Mouse (Mus musculus) heart, adult 2 months (tissue): ENCODE measurements around the gene Igfbp2. TPM values are rescaled to one million over a fixed set of nuclear protein-coding genes. Genes with fewer than 3 reads are reported as not detected.

Experiments
- DNase-seq, 2 experiments: peaks; one replicate each; pipeline ENCODE4 v3.0.0; 2021
- H3K27ac ChIP-seq: fragments of 200-600 bp; 2 replicates; pipeline ENCODE4 v1.8.1; 2022
- H3K27me3 ChIP-seq: fragments of 200-500 bp; 2 replicates; pipeline ENCODE4 v1.6.1; 2012; ENCODE audit warnings: mild to moderate bottlenecking, low read length, inconsistent platforms, mixed read lengths; ENCODE audit not compliant: control insufficient read depth, insufficient read depth
- H3K36me3 ChIP-seq: fragments of 200-500 bp; 2 replicates; pipeline ENCODE4 v1.6.1; 2012; ENCODE audit warnings: low read length, inconsistent platforms; ENCODE audit not compliant: control insufficient read depth, insufficient read depth
- H3K4me1 ChIP-seq: fragments of 200-500 bp; 2 replicates; pipeline ENCODE4 v1.6.1; 2011; ENCODE audit warnings: low read length; ENCODE audit not compliant: control insufficient read depth, insufficient read depth
- H3K4me3 ChIP-seq: fragments of 200-600 bp; 2 replicates; pipeline ENCODE4 v1.8.1; 2022
- H3K79me2 ChIP-seq: fragments of 200-500 bp; replicated peaks from 2 replicates; pipeline ENCODE4 v1.6.1; 2012; ENCODE audit warnings: mild to moderate bottlenecking, inconsistent platforms, low read length, moderate library complexity, mixed read lengths; ENCODE audit not compliant: control insufficient read depth, insufficient read depth
- H3K9ac ChIP-seq: fragments of 200-500 bp; 2 replicates; pipeline ENCODE4 v1.6.1; 2012; ENCODE audit warnings: low read depth, mild to moderate bottlenecking, control low read depth, inconsistent platforms, low read length, mixed read lengths
- CTCF ChIP-seq: fragments of 200-600 bp; IDR thresholded peaks from 2 replicates; pipeline ENCODE4 v1.8.1; 2022; ENCODE audit warnings: antibody characterized with exemption, mild to moderate bottlenecking, moderate library complexity
- EP300 ChIP-seq: fragments of 200-500 bp; IDR thresholded peaks from 2 replicates; pipeline ENCODE4 v1.6.1; 2011; ENCODE audit warnings: low read depth, low read length, control low read depth; ENCODE audit not compliant: insufficient read depth
- POLR2A ChIP-seq: fragments of 200-500 bp; IDR thresholded peaks from 2 replicates; pipeline ENCODE4 v1.6.1; 2011; ENCODE audit warnings: mild to moderate bottlenecking, low read depth, low read length, control low read depth; ENCODE audit not compliant: insufficient read depth
- WGBS: fragments of 180-500 bp; shearing (Covaris S2); methylation state at CpG from one replicate; pipeline ENCODE4 v1.1.7; 2018; 5-methylcytosine and 5-hydroxymethylcytosine counted together
- intact Hi-C: fragments of 180-260 bp; cut with DNase I; formaldehyde crosslinking; loops from one replicate; pipeline ENCODE4 v1.15.1; 2025
- polyA plus RNA-seq: library from polyadenylated mRNA; depleted of rRNA; stranded (reverse); fragments of >200 nt; gene quantifications from 2 replicates; pipeline ENCODE4 v1.2.3, GENCODE M21; 2012
- total RNA-seq, 2 experiments: library from RNA; stranded (reverse); gene quantifications; 2 replicates each; pipeline ENCODE4 v1.2.3; 2021

The Igfbp2 gene
- total and polyA plus RNA-seq, 3 experiments = 0.30 to 2.6 TPM; not detected in 1

DNA sequence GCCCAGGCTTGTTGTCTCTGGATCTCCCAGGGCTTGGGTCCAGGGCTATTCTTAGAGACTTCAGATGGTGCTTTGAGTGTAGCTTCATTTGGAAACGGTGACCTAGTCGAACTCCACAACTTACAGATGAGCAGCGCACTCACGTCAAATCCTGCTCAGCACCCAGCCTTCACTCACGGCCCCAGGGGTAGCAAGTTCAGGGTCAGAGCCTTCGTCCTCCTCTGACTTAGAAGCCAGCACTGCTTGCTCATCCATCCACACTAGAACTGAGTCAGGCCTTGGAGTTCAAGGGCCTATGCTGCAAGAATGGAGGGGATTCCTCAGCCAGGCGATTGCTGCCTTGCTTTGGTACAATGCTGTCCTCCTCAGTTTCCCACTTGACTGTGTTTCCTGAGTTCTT is 15.5 kb downstream of the Igfbp2 start:
- 66% methylated on average over 7 of the region's 7 CpGs for WGBS
- intact Hi-C loops = no loop called here
- no peak overlapping the region for H3K9ac ChIP-seq
- no peak for DNase-seq
- no peaks in the 10 kb centered on the region for H3K36me3 ChIP-seq
- no peaks in the 10 kb centered on the region; the same call in 1 of the 2 replicates for H3K27me3 ChIP-seq
- TF ChIP-seq CTCF (no peak), POLR2A (no peak), EP300 (no peak)
- no peak overlapping the region for H3K27ac ChIP-seq
- no peaks in the 10 kb centered on the region for H3K79me2 ChIP-seq
- no peak overlapping the region for H3K4me3 ChIP-seq
- H3K4me1 ChIP-seq = no peaks in the 10 kb centered on the region; the same call in 1 of the 2 replicates

GRCm38 (mm10) chr1:72842666-72843459 is 18.6 kb downstream of the Igfbp2 start:
- no peak overlapping the region for H3K27ac ChIP-seq
- DNase-seq = no peak
- no peaks in the 10 kb centered on the region; the same call in 1 of the 2 replicates for H3K4me1 ChIP-seq
- no peaks in the 10 kb centered on the region for H3K79me2 ChIP-seq
- no peaks in the 10 kb centered on the region for H3K27me3 ChIP-seq
- H3K36me3 ChIP-seq = no peaks in the 10 kb centered on the region
- WGBS = 76% methylated on average over 18 of the region's 18 CpGs
- intact Hi-C loops = no loop called here
- H3K4me3 ChIP-seq = no peak overlapping the region
- no peak overlapping the region for H3K9ac ChIP-seq
- TF ChIP-seq EP300 (no peak), POLR2A (no peak), CTCF (no peak)

DNA sequence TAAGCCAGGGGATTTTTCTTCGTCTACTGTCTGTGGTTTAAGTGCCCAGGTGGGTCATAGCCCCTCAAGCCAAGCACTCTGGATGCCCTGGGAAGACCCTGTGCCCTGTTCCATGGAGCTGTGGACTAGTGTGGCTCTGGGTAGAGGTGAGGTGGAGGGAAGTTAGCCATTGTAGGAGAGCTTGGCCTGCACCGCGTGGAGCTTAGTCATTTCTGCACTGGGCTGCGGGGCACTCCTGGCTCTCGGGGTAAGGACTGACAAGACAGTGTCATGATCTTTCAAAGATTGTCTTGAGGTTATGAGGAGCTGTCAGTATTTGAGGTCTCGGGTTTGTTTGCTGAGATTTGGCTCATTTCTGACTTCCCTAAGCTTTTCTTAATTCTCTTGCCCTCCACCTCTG is 20.4 kb downstream of the Igfbp2 start:
- Histone ChIP-seq H3K27me3 (no peaks in the 10 kb centered on the region), H3K4me3 (no peak overlapping the region), H3K9ac (no peak overlapping the region), H3K79me2 (no peaks in the 10 kb centered on the region), H3K36me3 (no peaks in the 10 kb centered on the region), H3K4me1 (no peaks in the 10 kb centered on the region; the same call in 1 of the 2 replicates), H3K27ac (no peak overlapping the region)
- no peak for DNase-seq
- WGBS = 87% methylated on average over 6 of the region's 6 CpGs
- TF ChIP-seq POLR2A = no peak
- TF ChIP-seq EP300 = no peak
- TF ChIP-seq CTCF = no peak
- intact Hi-C loops = no loop called here

DNA sequence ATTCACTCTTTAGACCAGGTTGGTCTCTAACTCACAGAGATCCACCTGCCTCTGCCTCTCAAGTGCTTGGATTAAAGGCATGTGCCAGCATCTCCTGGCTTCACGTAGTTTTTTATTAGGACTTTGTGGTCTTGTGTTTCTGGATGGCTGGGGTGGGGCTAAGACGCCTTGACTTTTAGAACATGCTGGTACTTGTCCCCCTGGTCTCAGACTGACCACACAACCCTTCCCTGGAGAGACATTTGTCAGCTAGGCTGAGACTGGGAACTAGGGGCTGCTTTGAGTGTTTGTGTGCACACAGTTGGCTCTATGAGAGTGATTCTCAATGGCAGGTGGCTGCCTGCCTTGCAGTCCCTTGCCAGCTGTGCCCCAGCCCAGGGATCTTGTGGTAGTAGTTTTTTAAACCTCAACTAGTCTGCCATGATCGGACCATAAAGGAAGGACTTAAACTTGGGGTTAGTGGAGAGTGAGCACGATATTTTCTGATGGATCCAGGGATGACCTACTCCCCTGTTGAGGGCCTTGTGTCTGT is 23.6 kb downstream of the Igfbp2 start:
- no peak overlapping the region for H3K27ac ChIP-seq
- no peaks in the 10 kb centered on the region for H3K4me1 ChIP-seq
- H3K9ac ChIP-seq = no peak overlapping the region
- no peaks in the 10 kb centered on the region for H3K27me3 ChIP-seq
- H3K4me3 ChIP-seq = no peak overlapping the region
- WGBS = 88% methylated on average over 4 of the region's 4 CpGs
- intact Hi-C loops = no loop called here
- TF ChIP-seq EP300 (no peak), CTCF (no peak), POLR2A (no peak)
- no peaks in the 10 kb centered on the region for H3K36me3 ChIP-seq
- no peak for DNase-seq
- no peaks in the 10 kb centered on the region for H3K79me2 ChIP-seq

- no peak overlapping the region for H3K27ac ChIP-seq
- no peak for TF ChIP-seq POLR2A
- no peak for TF ChIP-seq CTCF
- no peak for TF ChIP-seq EP300
- no peak overlapping the region for H3K4me3 ChIP-seq
- WGBS = 84% methylated on average over 8 of the region's 8 CpGs
- no peak for DNase-seq
- no peaks in the 10 kb centered on the region for H3K79me2 ChIP-seq
- no peaks in the 10 kb centered on the region for H3K4me1 ChIP-seq
- intact Hi-C loops = no loop called here
- no peaks in the 10 kb centered on the region; the same call in 1 of the 2 replicates for H3K27me3 ChIP-seq
- no peak overlapping the region for H3K9ac ChIP-seq
- H3K36me3 ChIP-seq = no peaks in the 10 kb centered on the region
Measured at GRCm38 (mm10) chr1:72849037-72849436, 24.7 kb downstream of the Igfbp2 start.

GRCm38 (mm10) chr1:72853759-72854158 is 29.5 kb downstream of the Igfbp2 start:
- Histone ChIP-seq H3K4me1 (no peaks in the 10 kb centered on the region), H3K36me3 (no peaks in the 10 kb centered on the region), H3K4me3 (no peak overlapping the region), H3K79me2 (no peaks in the 10 kb centered on the region), H3K9ac (no peak overlapping the region), H3K27ac (no peak overlapping the region), H3K27me3 (no peaks in the 10 kb centered on the region; the same call in 1 of the 2 replicates)
- whole genome bisulfite sequencing = 86% methylated on average over 1 of the region's 1 CpGs
- no peak for TF ChIP-seq CTCF
- TF ChIP-seq EP300 = no peak
- no peak for TF ChIP-seq POLR2A
- intact Hi-C loops = no loop called here
- DNase-seq = no peak
